41 mouse cellular contexts compared by ENCODE assay signal in genomic region chr5:134936626-134937185, GRCm38 (mm10). TPM values are rescaled to one million over a fixed set of nuclear protein-coding genes. Genes with fewer than 3 reads are reported as not detected.
DNase-seq lines count a peak whose midpoint lies in the region; ATAC-seq and TF ChIP-seq lines count a peak whose summit lies in the region.
"Had no signal": no experiment of that assay in that cellular context is flagged by ENCODE, and none has a peak within 500 bp of the region (broad histone marks: within the 10 kb centered on the region; RNA-seq: fewer than 3 reads in every experiment).

No protein-coding gene starts in this region.

- no peaks in the 10 kb centered on the region for H3K27me3 ChIP-seq in stomach, embryonic 14.5 days (ENCODE audit: control insufficient read depth, insufficient read depth, low read length)
- no peaks in the 10 kb centered on the region for H3K27me3 ChIP-seq in stomach, postnatal 0 days (ENCODE audit: control insufficient read depth, insufficient read depth, low read length)
- no peaks in the 10 kb centered on the region for H3K27me3 ChIP-seq in forebrain, embryonic 10.5 days (ENCODE audit: poor library complexity, severe bottlenecking)
- H3K27me3 ChIP-seq: heart, embryonic 12.5 days; hindbrain, embryonic 15.5 days; neural tube, embryonic 15.5 days had no signal

- H3K4me1 ChIP-seq in stomach, embryonic 14.5 days (ENCODE audit: control insufficient read depth, insufficient read depth, low read length) = no peaks in the 10 kb centered on the region; the same call in 1 of the 2 replicates
- H3K4me1 ChIP-seq in stomach, postnatal 0 days (replicated peaks; ENCODE audit: control insufficient read depth, insufficient read depth) = no peaks in the 10 kb centered on the region
- H3K4me1 ChIP-seq in ES-E14 (ENCODE audit: control insufficient read depth in 2 of 2, insufficient read depth in 2 of 2, low read length in 2 of 2, poor library complexity in 1 of 2) = peaks cover 3 to 23% of the 10 kb centered on the region in 2 experiments; a peak in 3 of 4 replicates
- peaks cover 13% of the 10 kb centered on the region for H3K4me1 ChIP-seq in forebrain, embryonic 10.5 days

- no peaks in the 10 kb centered on the region for H3K9me3 ChIP-seq in stomach, embryonic 14.5 days (ENCODE audit: control insufficient read depth, low read depth, low read length)
- H3K9me3 ChIP-seq in stomach, postnatal 0 days (ENCODE audit: control insufficient read depth, low read length) = no peaks in the 10 kb centered on the region
- no peaks in the 10 kb centered on the region for H3K9me3 ChIP-seq in ES-E14 (ENCODE audit: control insufficient read depth, insufficient read depth, low read depth, low read length)
- H3K9me3 ChIP-seq in forebrain, embryonic 10.5 days = no peaks in the 10 kb centered on the region
- H3K9me3 ChIP-seq: heart, embryonic 12.5 days; hindbrain, embryonic 15.5 days; neural tube, embryonic 15.5 days had no signal

- H3K27ac ChIP-seq in stomach, embryonic 14.5 days (ENCODE audit: low read length) = peak overlapping the region; percentile 27; the same call in 1 of the 2 replicates
- H3K27ac ChIP-seq in stomach, postnatal 0 days (replicated peaks) = no peak overlapping the region
- peak overlapping the region; percentile 70 for H3K27ac ChIP-seq in ES-E14 (ENCODE audit: insufficient read depth, low read depth, low read length, poor library complexity, severe bottlenecking)
- H3K27ac ChIP-seq in forebrain, embryonic 10.5 days = no peak overlapping the region
- H3K27ac ChIP-seq: gastrocnemius, adult 2 months; hindbrain, embryonic 15.5 days; liver, embryonic 12.5 days; neural tube, embryonic 15.5 days had no signal

- H3K4me3 ChIP-seq in stomach, embryonic 14.5 days (ENCODE audit: low read depth, low read length) = no peak overlapping the region
- H3K4me3 ChIP-seq in stomach, postnatal 0 days (ENCODE audit: low read depth, low read length) = no peak overlapping the region
- H3K4me3 ChIP-seq in ES-E14 (ENCODE audit: insufficient read depth in 1 of 2, low read depth in 1 of 2, low read length in 2 of 2, poor library complexity in 1 of 2, severe bottlenecking in 1 of 2) = no peak overlapping the region
- H3K4me3 ChIP-seq in forebrain, embryonic 10.5 days = no peak overlapping the region
- H3K4me3 ChIP-seq: gastrocnemius, adult 2 months; heart, embryonic 12.5 days; hindbrain, embryonic 15.5 days; liver, embryonic 12.5 days; neural tube, embryonic 15.5 days had no signal

- no peak for ATAC-seq in stomach, embryonic 14.5 days (ENCODE audit: insufficient number of reproducible peaks, insufficient read depth, low FRiP score, low read depth)
- no peak for ATAC-seq in stomach, postnatal 0 days (ENCODE audit: low FRiP score, low TSS enrichment)
- ATAC-seq in common myeloid progenitor, adult 5-6 weeks (replicated peaks; ENCODE audit: low read depth, poor library complexity, severe bottlenecking) = peak; percentile 27; the same call in 1 of the 2 replicates
- ATAC-seq: activated CD4-positive, CD25-positive, alpha-beta regulatory T cell, adult 4 months; forebrain, embryonic 16.5 days; inflammation-experienced regulatory T-cells, adult 6 months; liver, embryonic 12.5 days; lung, postnatal 0 days had no signal

- no peak for TF ChIP-seq EP300 in stomach, postnatal 0 days (optimal IDR thresholded peaks at IDR 0.05)

- no peak overlapping the region for H3K9ac ChIP-seq in stomach, embryonic 14.5 days (replicated peaks; ENCODE audit: low read depth, low read length)
- no peak overlapping the region for H3K9ac ChIP-seq in stomach, postnatal 0 days (ENCODE audit: low read length)
- no peak overlapping the region for H3K9ac ChIP-seq in ES-E14 (ENCODE audit: insufficient read depth, low read depth, low read length, poor library complexity, severe bottlenecking)
- H3K9ac ChIP-seq: heart, embryonic 12.5 days; hindbrain, embryonic 15.5 days; liver, embryonic 12.5 days; neural tube, embryonic 15.5 days had no signal

- H3K4me2 ChIP-seq in stomach, embryonic 14.5 days (replicated peaks; ENCODE audit: low read depth, low read length) = no peak overlapping the region
- no peak overlapping the region for H3K4me2 ChIP-seq in stomach, postnatal 0 days (replicated peaks; ENCODE audit: low read depth)
- H3K4me2 ChIP-seq: heart, embryonic 12.5 days; hindbrain, embryonic 15.5 days; liver, embryonic 12.5 days; neural tube, embryonic 15.5 days had no signal

- H3K36me3 ChIP-seq in stomach, embryonic 14.5 days (ENCODE audit: control insufficient read depth, insufficient read depth, low read length) = no peaks in the 10 kb centered on the region
- no peaks in the 10 kb centered on the region for H3K36me3 ChIP-seq in stomach, postnatal 0 days (ENCODE audit: control insufficient read depth, insufficient read depth, low read length)
- peaks cover 34% of the 10 kb centered on the region for H3K36me3 ChIP-seq in ES-E14 (ENCODE audit: control insufficient read depth, insufficient read depth, low read length, poor library complexity, severe bottlenecking)
- peaks cover 10% of the 10 kb centered on the region for H3K36me3 ChIP-seq in forebrain, embryonic 10.5 days (replicated peaks)
- H3K36me3 ChIP-seq: hindbrain, embryonic 15.5 days; neural tube, embryonic 15.5 days had no signal

- WGBS in stomach, embryonic 14.5 days = 75% methylated on average over 6 of the region's 6 CpGs
- WGBS in stomach, postnatal 0 days = 75% methylated on average over 6 of the region's 6 CpGs
- WGBS in forebrain, embryonic 10.5 days = 90% methylated on average over 6 of the region's 6 CpGs

- no peak for DNase-seq in stomach, postnatal 0 days (ENCODE audit: low spot score)
- DNase-seq in ES-E14 (ENCODE audit: low read depth, low spot score) = no peak
- no peak for DNase-seq in forebrain, embryonic 10.5 days (ENCODE audit: extremely low spot score, low spot score)
- no peak for DNase-seq in layer of hippocampus, adult 8-10 months (ENCODE audit: low spot score in 2 of 2)
- no peak for DNase-seq in lung, postnatal 10 days
- DNase-seq: adrenal gland, adult 8-10 months; B cell, adult 2 months; cerebellum, adult 11 months; cerebellum, adult 9-11 months; gastrocnemius, adult 2 months; gastrocnemius, postnatal 36 days; heart, adult 18-20 months; kidney, adult 11 months; kidney, postnatal 14 days; left cerebral cortex, postnatal 4 days; lung, adult 18-20 months; midbrain, embryonic 14.5 days; retina, postnatal 1 day; right cerebral cortex, postnatal 14 days; thymus, postnatal 4 days had no signal

- in situ Hi-C loops in ES-E14 (cut with MboI; ENCODE audit: low sequenced_read_pairs in 2 of 2, unreplicated experiment in 2 of 2) = no loop called here

- TF ChIP-seq CTCF in stomach, postnatal 0 days (IDR thresholded peaks at IDR 0.05; ENCODE audit: low read depth) = no peak

TF ChIP-seq in ES-E14, 5 proteins besides CTCF, POLR2A, EP300 and RAD21:
- TF ChIP-seq MAFK (IDR thresholded peaks at IDR 0.05; ENCODE audit: insufficient read depth, low read depth, low read length) (no peak), HCFC1 (IDR thresholded peaks at IDR 0.05; ENCODE audit: borderline replicate concordance, insufficient read depth, low read length) (no peak), ZC3H11A (IDR thresholded peaks at IDR 0.05; ENCODE audit: borderline replicate concordance, low read depth, low read length) (no peak), ZNF384 (IDR thresholded peaks at IDR 0.05; ENCODE audit: low read depth, low read length) (no peak), CHD2 (IDR thresholded peaks at IDR 0.05; ENCODE audit: low read depth, low read length) (no peak)

RNA-seq across cellular contexts. Expression of gene Mettl27, which starts 4.5 kb away (rescaled TPM):
- 22.1 and 26.3 TPM in 2 replicates for polyA plus RNA-seq in stomach, embryonic 14.5 days (2014; fragmentation: Nextera tagmentation; extraction: Ambion mirVana)
- 9.4 and 10.2 TPM in 2 replicates for polyA plus RNA-seq in stomach, postnatal 0 days (2015; fragmentation: Nextera tagmentation; extraction: Ambion mirVana)
- total RNA-seq in ES-E14 (2012; rRNA removed) = 15.6 and 17.3 TPM in 2 replicates
- total RNA-seq in common myeloid progenitor, adult 5-6 weeks (2017) = 7.4 and 10.0 TPM in 2 replicates
- 10.3 and 11.8 TPM in 2 replicates for polyA plus RNA-seq in forebrain, embryonic 10.5 days (2016; fragmentation: Nextera tagmentation; extraction: Ambion mirVana)
- 10 to 100 TPM in 2 of 4 experiments, 1 to 10 TPM in 2; 8.0 to 13.5 (median 10.8) TPM for total RNA-seq in layer of hippocampus, adult 8-10 months (2022)

RNA-seq across cellular contexts. Expression of gene Cldn4, which starts 10.0 kb away (rescaled TPM):
- polyA plus RNA-seq in stomach, embryonic 14.5 days (2014; fragmentation: Nextera tagmentation; extraction: Ambion mirVana) = 91.5 and 93.9 TPM in 2 replicates
- polyA plus RNA-seq in stomach, postnatal 0 days (2015; fragmentation: Nextera tagmentation; extraction: Ambion mirVana) = 43.8 and 51.6 TPM in 2 replicates
- total RNA-seq in ES-E14 (2012; rRNA removed) = 150 and 350 TPM in 2 replicates
- total RNA-seq in common myeloid progenitor, adult 5-6 weeks (2017) = 0.92 TPM in 1 of 2 replicates, not detected in the other
- 6.2 and 6.3 TPM in 2 replicates for polyA plus RNA-seq in forebrain, embryonic 10.5 days (2016; fragmentation: Nextera tagmentation; extraction: Ambion mirVana)
- not detected for total RNA-seq in layer of hippocampus, adult 8-10 months (2022)
- total RNA-seq: adrenal gland, adult 8-10 months; gastrocnemius, adult 2 months; gastrocnemius, postnatal 36 days; hematopoietic stem cell, adult 5-6 weeks; layer of hippocampus, adult 18-20 months; layer of hippocampus, postnatal 25 days had no signal
- polyA plus RNA-seq: activated CD4-positive, CD25-positive, alpha-beta regulatory T cell, adult 4 months; forebrain, embryonic 16.5 days; heart, postnatal 0 days; inflammation-experienced regulatory T-cells, adult 6 months; midbrain, embryonic 14.5 days had no signal

RNA-seq across cellular contexts. Expression of gene Cldn13, which starts 21.4 kb away (rescaled TPM):
- polyA plus RNA-seq in stomach, embryonic 14.5 days (2014; fragmentation: Nextera tagmentation; extraction: Ambion mirVana) = 1.0 TPM in 1 of 2 replicates, not detected in the other
- 0.24 and 0.29 TPM in 2 replicates for polyA plus RNA-seq in stomach, postnatal 0 days (2015; fragmentation: Nextera tagmentation; extraction: Ambion mirVana)
- not detected in 2 replicates for total RNA-seq in ES-E14 (2012; rRNA removed)
- total RNA-seq in common myeloid progenitor, adult 5-6 weeks (2017) = 30.1 and 31.1 TPM in 2 replicates
- 2.0 and 4.9 TPM in 2 replicates for polyA plus RNA-seq in forebrain, embryonic 10.5 days (2016; fragmentation: Nextera tagmentation; extraction: Ambion mirVana)
- not detected for total RNA-seq in layer of hippocampus, adult 8-10 months (2022)
- total RNA-seq: adrenal gland, adult 8-10 months; gastrocnemius, adult 2 months; gastrocnemius, postnatal 36 days; heart, adult 18-20 months; layer of hippocampus, adult 18-20 months; layer of hippocampus, postnatal 25 days; left cerebral cortex, postnatal 4 days had no signal
- polyA plus RNA-seq: forebrain, embryonic 16.5 days; inflammation-experienced regulatory T-cells, adult 6 months; midbrain, embryonic 14.5 days; neural tube, embryonic 15.5 days; small intestine, adult 2 months had no signal

RNA-seq across cellular contexts. Expression of gene Tmem270, which starts 30.2 kb away (rescaled TPM):
- polyA plus RNA-seq in stomach, embryonic 14.5 days (2014; fragmentation: Nextera tagmentation; extraction: Ambion mirVana) = not detected in 2 replicates
- polyA plus RNA-seq in stomach, postnatal 0 days (2015; fragmentation: Nextera tagmentation; extraction: Ambion mirVana) = not detected in 2 replicates
- not detected in 2 replicates for total RNA-seq in ES-E14 (2012; rRNA removed)
- total RNA-seq in common myeloid progenitor, adult 5-6 weeks (2017) = not detected in 2 replicates
- not detected in 2 replicates for polyA plus RNA-seq in forebrain, embryonic 10.5 days (2016; fragmentation: Nextera tagmentation; extraction: Ambion mirVana)
- not detected for total RNA-seq in layer of hippocampus, adult 8-10 months (2022)
- total RNA-seq: adrenal gland, adult 8-10 months; adrenal gland, postnatal 4 days; gastrocnemius, adult 2 months; gastrocnemius, postnatal 36 days; heart, adult 18-20 months; hematopoietic stem cell, adult 5-6 weeks; layer of hippocampus, adult 18-20 months; layer of hippocampus, postnatal 25 days; left cerebral cortex, postnatal 4 days had no signal
- polyA plus RNA-seq: activated CD4-positive, CD25-positive, alpha-beta regulatory T cell, adult 4 months; embryonic facial prominence, embryonic 11.5 days; forebrain, embryonic 11.5 days; forebrain, embryonic 16.5 days; heart, embryonic 12.5 days; heart, postnatal 0 days; hindbrain, embryonic 15.5 days; inflammation-experienced regulatory T-cells, adult 6 months; kidney, embryonic 14.5 days; limb, embryonic 14.5 days; liver, embryonic 12.5 days; lung, postnatal 0 days; midbrain, embryonic 14.5 days; neural tube, embryonic 15.5 days; small intestine, adult 2 months; thymus, postnatal 0 days had no signal

RNA-seq across cellular contexts. Expression of gene Cldn3, which starts 49.3 kb away (rescaled TPM):
- 69.7 and 71.2 TPM in 2 replicates for polyA plus RNA-seq in stomach, embryonic 14.5 days (2014; fragmentation: Nextera tagmentation; extraction: Ambion mirVana)
- 15.4 and 16.2 TPM in 2 replicates for polyA plus RNA-seq in stomach, postnatal 0 days (2015; fragmentation: Nextera tagmentation; extraction: Ambion mirVana)
- total RNA-seq in ES-E14 (2012; rRNA removed) = 8.4 and 24.1 TPM in 2 replicates
- not detected in 2 replicates for total RNA-seq in common myeloid progenitor, adult 5-6 weeks (2017)
- polyA plus RNA-seq in forebrain, embryonic 10.5 days (2016; fragmentation: Nextera tagmentation; extraction: Ambion mirVana) = 10.8 and 14.9 TPM in 2 replicates
- under 1 TPM; 0.61 to 0.87 (median 0.81) TPM for total RNA-seq in layer of hippocampus, adult 8-10 months (2022)
- total RNA-seq: gastrocnemius, adult 2 months; gastrocnemius, postnatal 36 days; hematopoietic stem cell, adult 5-6 weeks had no signal
- polyA plus RNA-seq: activated CD4-positive, CD25-positive, alpha-beta regulatory T cell, adult 4 months; inflammation-experienced regulatory T-cells, adult 6 months had no signal

Comparison
In these comparisons a context has a peak if more than half of its experiments do, and no peak if none do; other contexts are left out.
1. H3K27ac ChIP-seq: peak in stomach, embryonic 14.5 days (single experiment) and ES-E14 (single experiment); none in stomach, postnatal 0 days (single experiment) and forebrain, embryonic 10.5 days (single experiment).
2. RNA of gene Cldn4, which starts 10.0 kb away (total RNA-seq): 150 to 350 TPM in ES-E14; 0.92 TPM in common myeloid progenitor, adult 5-6 weeks and not detected in layer of hippocampus, adult 8-10 months; every median in the first group is over 10 times any median in the second.
3. RNA of gene Cldn13, which starts 21.4 kb away (total RNA-seq): 30.1 to 31.1 TPM in common myeloid progenitor, adult 5-6 weeks; not detected in ES-E14 and not detected in layer of hippocampus, adult 8-10 months; every median in the first group is over 10 times any median in the second.